In genomic region chr8:7440278-7440684, GRCm38 (mm10) we compare ENCODE assay signal across 8 mouse cellular contexts.
DNase-seq lines count a peak whose midpoint lies in the region; ATAC-seq and TF ChIP-seq lines count a peak whose summit lies in the region.

No protein-coding gene starts in this region.

- no peak overlapping the region for H3K4me3 ChIP-seq in lung, embryonic 14.5 days (ENCODE audit: low read depth, low read length)

- WGBS in lung, embryonic 14.5 days, result 10% methylated on average over 4 of the region's 4 CpGs

- H3K9me3 ChIP-seq in lung, embryonic 14.5 days (ENCODE audit: low read depth, low read length), result no peaks in the 10 kb centered on the region

- ATAC-seq in lung, embryonic 14.5 days (ENCODE audit: insufficient read depth), result peak; percentile 58

- H3K9ac ChIP-seq in lung, embryonic 14.5 days, result no peak overlapping the region

- H3K27me3 ChIP-seq in lung, embryonic 14.5 days (ENCODE audit: insufficient read depth, low read length), result no peaks in the 10 kb centered on the region

- peak; percentile 22 for DNase-seq in cerebellum, postnatal 10 days
- DNase-seq in cerebellum, adult 9-10 months, result no peak
- peak; percentile 69 for DNase-seq in lung, embryonic 14.5 days
- no peak for DNase-seq in lung, postnatal 14 days
- DNase-seq in hindlimb bud, embryonic 11.5 days (ENCODE audit: extremely low spot score, low read depth, low spot score), result peak; percentile 28
- peak; percentile 69 for DNase-seq in retina, postnatal 1 day
- no peak for DNase-seq in T-cell, adult 2 months (ENCODE audit: low spot score)
- DNase-seq in left cerebral cortex, adult 18-20 months (ENCODE audit: low spot score in 2 of 2), result no peak

- no peak overlapping the region for H3K27ac ChIP-seq in lung, embryonic 14.5 days (ENCODE audit: low read depth)

- no peaks in the 10 kb centered on the region for H3K36me3 ChIP-seq in lung, embryonic 14.5 days (ENCODE audit: insufficient read depth)

- H3K4me1 ChIP-seq in lung, embryonic 14.5 days (ENCODE audit: insufficient read depth), result no peaks in the 10 kb centered on the region

- TF ChIP-seq CTCF in lung, embryonic 14.5 days (IDR thresholded peaks at IDR 0.05; ENCODE audit: low read depth), result no peak

- H3K4me2 ChIP-seq in lung, embryonic 14.5 days, result no peak overlapping the region; the same call in 1 of the 2 replicates

Comparison
In these comparisons a context has a peak if more than half of its experiments do, and no peak if none do; other contexts are left out.
1. DNase-seq: peak in cerebellum, postnatal 10 days (2 of 2), lung, embryonic 14.5 days (single experiment), hindlimb bud, embryonic 11.5 days (single experiment) and retina, postnatal 1 day (single experiment); none in cerebellum, adult 9-10 months (single experiment), lung, postnatal 14 days (single experiment), T-cell, adult 2 months (single experiment) and left cerebral cortex, adult 18-20 months (0 of 2).